Mouse (Mus musculus) colon, adult 2 months (tissue): ENCODE measurements around the gene Nectin3. TPM values are rescaled to one million over a fixed set of nuclear protein-coding genes. Genes with fewer than 3 reads are reported as not detected.

Experiments
- polyA plus RNA-seq: library from polyadenylated mRNA; depleted of rRNA; stranded (reverse); fragments of >200 nt; gene quantifications from 2 replicates; pipeline ENCODE4 v1.2.3, GENCODE M21; 2012; rRNA removed

Nectin3 gene
- polyA plus RNA-seq = 9.0 and 11.7 TPM in 2 replicates

DNA sequence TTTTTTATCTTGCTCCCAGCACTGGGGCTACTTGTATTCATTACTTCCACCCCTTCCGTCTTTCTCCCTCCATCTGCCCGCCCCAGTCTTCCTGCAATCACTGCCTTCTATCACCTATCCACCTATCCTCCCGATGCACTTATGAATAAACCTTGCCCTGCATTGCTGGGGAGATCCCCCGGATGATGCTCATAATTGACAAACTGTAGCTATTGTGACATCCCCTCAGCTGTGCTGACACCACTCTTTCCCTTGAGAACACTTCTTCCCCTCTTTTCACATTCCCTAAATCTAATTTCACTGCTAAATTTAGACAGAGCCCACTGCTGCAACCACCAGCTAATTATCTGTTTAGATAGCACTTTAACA is at the start of gene Nectin3:
TSS of gene Nectin3 (minus strand) at position 105 of the 369 bp plus-strand sequence.

